Mouse (Mus musculus): ENCODE measurements around the gene Gstm3. TPM values are rescaled to one million over a fixed set of nuclear protein-coding genes. Genes with fewer than 3 reads are reported as not detected.

Gene Gstm3
- polyA plus RNA-seq, 1 experiment, result 0.63 TPM

DNA sequence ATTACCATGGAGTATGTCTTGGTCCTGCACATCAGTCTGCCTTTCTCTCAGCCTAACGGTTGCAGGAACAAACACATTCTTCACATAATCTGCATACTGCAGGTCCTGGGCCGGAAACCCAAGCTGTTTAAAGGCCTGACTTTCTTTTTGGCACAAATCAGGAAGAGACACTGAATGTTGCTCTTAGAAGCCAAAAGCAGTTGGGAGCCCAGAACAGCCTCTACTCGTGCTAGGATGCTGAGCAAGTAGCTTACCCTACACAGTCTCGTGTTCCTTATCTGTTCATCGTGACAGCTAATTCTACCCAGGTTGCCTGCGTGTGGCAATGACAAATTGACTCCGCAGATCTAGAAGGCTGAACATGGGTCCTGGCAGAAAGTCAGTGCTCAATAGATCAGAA lies 28.6 kb downstream of the Gstm3 start:
- Histone ChIP-seq H3K27me3 (replicated peaks; ENCODE audit: control insufficient read depth, insufficient read depth, low read length) (no peaks in the 10 kb centered on the region), H3K27ac (ENCODE audit: insufficient read depth, low read depth, low read length) (no peak overlapping the region), H3K36me3 (ENCODE audit: control insufficient read depth, insufficient read depth, low read length) (no peaks in the 10 kb centered on the region), H3K4me1 (ENCODE audit: control insufficient read depth, insufficient read depth, low read length) (0 out of 2 replicates have a peak, but pooled peaks cover 3% of the 10 kb centered on the region), H3K4me3 (ENCODE audit: insufficient read depth, low read depth, low read length) (no peak overlapping the region)
- TF ChIP-seq POLR2A (IDR thresholded peaks at IDR 0.05; ENCODE audit: low read depth, low read length) (no peak), CTCF (conservative IDR thresholded peaks at IDR 0.05; ENCODE audit: insufficient read depth, insufficient read length, low read depth, low read length) (no peak)
- DNase-seq, result no peak
- 75% methylated on average over 7 of the region's 7 CpGs for WGBS

DNA sequence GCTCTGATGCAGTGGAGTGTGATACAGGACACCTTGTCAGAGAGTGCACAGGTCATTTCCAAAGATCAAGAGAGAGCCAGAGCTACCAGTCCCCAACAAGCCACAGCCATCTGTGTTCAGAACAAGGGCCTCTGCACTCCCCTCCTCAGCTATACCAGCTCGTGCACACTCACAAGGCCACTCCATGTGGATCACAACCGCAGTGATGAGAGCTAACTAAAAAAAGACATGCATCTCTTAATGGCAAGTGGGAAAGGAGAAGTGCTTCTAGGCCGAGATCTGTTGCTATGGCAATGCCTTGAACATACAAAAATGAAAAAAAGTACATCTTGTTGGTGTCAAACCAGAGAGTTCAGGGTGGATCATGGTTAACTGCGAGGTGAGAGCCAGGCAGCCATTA lies 29.3 kb downstream of the Gstm3 start:
- no peak overlapping the region for H3K27ac ChIP-seq (ENCODE audit: insufficient read depth, low read depth, low read length)
- no peak overlapping the region for H3K4me3 ChIP-seq (ENCODE audit: insufficient read depth, low read depth, low read length)
- DNase-seq, result no peak
- no peaks in the 10 kb centered on the region for H3K27me3 ChIP-seq (replicated peaks; ENCODE audit: control insufficient read depth, insufficient read depth, low read length)
- TF ChIP-seq POLR2A (IDR thresholded peaks at IDR 0.05; ENCODE audit: low read depth, low read length) (no peak), CTCF (conservative IDR thresholded peaks at IDR 0.05; ENCODE audit: insufficient read depth, insufficient read length, low read depth, low read length) (no peak)
- H3K36me3 ChIP-seq (ENCODE audit: control insufficient read depth, insufficient read depth, low read length), result no peaks in the 10 kb centered on the region
- H3K4me1 ChIP-seq (ENCODE audit: control insufficient read depth, insufficient read depth, low read length), result 0 out of 2 replicates have a peak, but pooled peaks cover 3% of the 10 kb centered on the region
- 91% methylated on average over 4 of the region's 4 CpGs for WGBS

DNA sequence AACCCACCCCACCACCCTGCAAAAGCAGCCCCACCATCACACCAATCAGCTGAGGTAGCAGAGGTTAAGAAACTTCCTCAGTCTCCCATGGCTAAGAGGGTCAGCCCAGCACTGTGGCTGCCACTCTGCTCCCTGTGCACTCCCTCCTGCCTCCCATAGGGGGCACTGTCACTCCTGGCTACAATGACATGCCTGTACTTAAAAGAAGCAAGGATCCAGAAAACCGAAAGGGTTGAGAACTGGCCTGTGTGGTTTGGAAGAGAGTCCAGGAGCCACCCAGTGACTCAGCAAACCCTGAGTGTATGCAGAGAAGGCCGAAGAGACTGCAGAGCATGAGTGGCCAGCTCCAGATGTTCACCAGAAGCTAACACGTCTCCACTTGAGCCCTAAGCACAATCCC lies 29.7 kb downstream of the Gstm3 start:
- Histone ChIP-seq H3K27me3 (replicated peaks; ENCODE audit: control insufficient read depth, insufficient read depth, low read length) (no peaks in the 10 kb centered on the region), H3K36me3 (ENCODE audit: control insufficient read depth, insufficient read depth, low read length) (no peaks in the 10 kb centered on the region), H3K4me1 (ENCODE audit: control insufficient read depth, insufficient read depth, low read length) (0 out of 2 replicates have a peak, but pooled peaks cover 3% of the 10 kb centered on the region), H3K4me3 (ENCODE audit: insufficient read depth, low read depth, low read length) (no peak overlapping the region), H3K27ac (ENCODE audit: insufficient read depth, low read depth, low read length) (no peak overlapping the region)
- TF ChIP-seq POLR2A (IDR thresholded peaks at IDR 0.05; ENCODE audit: low read depth, low read length) (no peak), CTCF (conservative IDR thresholded peaks at IDR 0.05; ENCODE audit: insufficient read depth, insufficient read length, low read depth, low read length) (peak; percentile 97)
- peak; percentile 83 for DNase-seq
- 31% methylated on average over 3 of the region's 3 CpGs for WGBS

- Histone ChIP-seq H3K4me3 (ENCODE audit: insufficient read depth, low read depth, low read length) (no peak overlapping the region), H3K4me1 (ENCODE audit: control insufficient read depth, insufficient read depth, low read length) (peaks cover 7% of the 10 kb centered on the region; the same call in 1 of the 2 replicates), H3K27ac (ENCODE audit: insufficient read depth, low read depth, low read length) (no peak overlapping the region), H3K36me3 (ENCODE audit: control insufficient read depth, insufficient read depth, low read length) (no peaks in the 10 kb centered on the region), H3K27me3 (replicated peaks; ENCODE audit: control insufficient read depth, insufficient read depth, low read length) (no peaks in the 10 kb centered on the region)
- 68% methylated on average over 3 of the region's 3 CpGs for WGBS
- TF ChIP-seq POLR2A (IDR thresholded peaks at IDR 0.05; ENCODE audit: low read depth, low read length) (no peak), CTCF (conservative IDR thresholded peaks at IDR 0.05; ENCODE audit: insufficient read depth, insufficient read length, low read depth, low read length) (no peak)
- DNase-seq, result no peak
These were observed 33.2 kb downstream of the Gstm3 start for GRCm38 (mm10) chr3:107935888-107936287.

GRCm38 (mm10) chr3:107935268-107935667 lies 33.8 kb downstream of the Gstm3 start:
- H3K36me3 ChIP-seq (ENCODE audit: control insufficient read depth, insufficient read depth, low read length), result no peaks in the 10 kb centered on the region
- no peak for DNase-seq
- peaks cover 7% of the 10 kb centered on the region; the same call in 1 of the 2 replicates for H3K4me1 ChIP-seq (ENCODE audit: control insufficient read depth, insufficient read depth, low read length)
- H3K27me3 ChIP-seq (replicated peaks; ENCODE audit: control insufficient read depth, insufficient read depth, low read length), result no peaks in the 10 kb centered on the region
- WGBS, result 77% methylated on average over 3 of the region's 3 CpGs
- H3K27ac ChIP-seq (ENCODE audit: insufficient read depth, low read depth, low read length), result no peak overlapping the region
- no peak overlapping the region for H3K4me3 ChIP-seq (ENCODE audit: insufficient read depth, low read depth, low read length)
- TF ChIP-seq POLR2A (IDR thresholded peaks at IDR 0.05; ENCODE audit: low read depth, low read length), result no peak
- no peak for TF ChIP-seq CTCF (conservative IDR thresholded peaks at IDR 0.05; ENCODE audit: insufficient read depth, insufficient read length, low read depth, low read length)

DNA sequence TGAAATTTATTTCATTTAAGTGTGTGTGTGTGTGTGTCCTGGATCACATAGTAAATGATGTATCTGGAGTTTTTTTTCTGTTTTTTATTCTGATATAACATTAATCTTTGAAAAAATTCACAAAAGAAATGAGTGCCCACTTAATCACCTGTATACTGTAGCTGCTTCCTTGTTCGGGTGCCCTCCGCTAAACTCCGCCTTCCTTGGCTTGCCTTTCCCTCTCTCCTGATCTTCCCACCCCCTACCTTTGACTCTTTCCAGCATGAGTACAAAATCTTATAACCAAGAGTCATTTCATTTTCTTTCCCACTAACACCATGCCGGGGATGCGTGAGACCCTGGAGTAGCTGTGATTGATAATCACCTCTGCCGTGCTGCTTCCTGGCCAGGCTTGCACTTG lies 37.0 kb downstream of the Gstm3 start:
- Histone ChIP-seq H3K27ac (ENCODE audit: insufficient read depth, low read depth, low read length) (no peak overlapping the region), H3K36me3 (ENCODE audit: control insufficient read depth, insufficient read depth, low read length) (no peaks in the 10 kb centered on the region), H3K4me3 (ENCODE audit: insufficient read depth, low read depth, low read length) (no peak overlapping the region), H3K27me3 (replicated peaks; ENCODE audit: control insufficient read depth, insufficient read depth, low read length) (no peaks in the 10 kb centered on the region), H3K4me1 (ENCODE audit: control insufficient read depth, insufficient read depth, low read length) (peaks cover 4% of the 10 kb centered on the region; the same call in 1 of the 2 replicates)
- 61% methylated on average over 6 of the region's 6 CpGs for WGBS
- no peak for TF ChIP-seq CTCF (conservative IDR thresholded peaks at IDR 0.05; ENCODE audit: insufficient read depth, insufficient read length, low read depth, low read length)
- TF ChIP-seq POLR2A (IDR thresholded peaks at IDR 0.05; ENCODE audit: low read depth, low read length), result no peak
- DNase-seq, result peak; percentile 71

- H3K27ac ChIP-seq (ENCODE audit: insufficient read depth, low read depth, low read length), result peak within 1 kb of the TSS; percentile 33; the same call in 1 of the 2 replicates
- no peaks in the 10 kb centered on the region for H3K36me3 ChIP-seq (ENCODE audit: control insufficient read depth, insufficient read depth, low read length)
- H3K4me3 ChIP-seq (ENCODE audit: insufficient read depth, low read depth, low read length), result peak within 1 kb of the TSS; percentile 46
- H3K27me3 ChIP-seq (replicated peaks; ENCODE audit: control insufficient read depth, insufficient read depth, low read length), result no peaks in the 10 kb centered on the region
- WGBS, result 6% methylated on average over 10 of the region's 10 CpGs
- TF ChIP-seq CTCF (conservative IDR thresholded peaks at IDR 0.05; ENCODE audit: insufficient read depth, insufficient read length, low read depth, low read length), result peak; percentile 41
- TF ChIP-seq POLR2A (IDR thresholded peaks at IDR 0.05; ENCODE audit: low read depth, low read length), result no peak
- DNase-seq, result peak; percentile 100
- peaks cover 4% of the 10 kb centered on the region; the same call in 1 of the 2 replicates for H3K4me1 ChIP-seq (ENCODE audit: control insufficient read depth, insufficient read depth, low read length)
These were observed 37.4 kb downstream of the Gstm3 start, which contains the start of gene Gstm7 for GRCm38 (mm10) chr3:107931670-107932069. Gstm7 (minus strand) TSS chr3:107931817.
